Mouse (Mus musculus) neural tube, embryonic 13.5 days (tissue): ENCODE measurements around the gene 4933430I17Rik. TPM values are rescaled to one million over a fixed set of nuclear protein-coding genes. Genes with fewer than 3 reads are reported as not detected.

ENCODE experiments used
- ATAC-seq: fragments of 200-750 bp; cut with Nextera tagmentation; 2 replicates; pipeline ENCODE4 v1.8.0; 2017; ENCODE audit warnings: low read depth, mild to moderate bottlenecking, moderate TSS enrichment, moderate library complexity
- H3K27ac ChIP-seq: fragments of 300-500 bp; sonication (generic); replicated peaks from 2 replicates; pipeline ENCODE4 v1.5.1; 2015; ENCODE audit warnings: moderate library complexity, mild to moderate bottlenecking, inconsistent platforms
- H3K27me3 ChIP-seq: fragments of 300-500 bp; sonication (generic); 2 replicates; pipeline ENCODE4 v1.6.1; 2015; ENCODE audit warnings: mild to moderate bottlenecking, inconsistent platforms
- H3K36me3 ChIP-seq: fragments of 300-500 bp; sonication (generic); 2 replicates; pipeline ENCODE4 v1.6.1; 2015; ENCODE audit warnings: mild to moderate bottlenecking, inconsistent platforms
- H3K4me1 ChIP-seq: fragments of 300-500 bp; sonication (generic); replicated peaks from 2 replicates; pipeline ENCODE4 v1.6.1; 2015; ENCODE audit warnings: inconsistent platforms
- H3K4me2 ChIP-seq: fragments of 300-500 bp; sonication (generic); 2 replicates; pipeline ENCODE4 v1.6.1; 2015; ENCODE audit warnings: inconsistent platforms, mild to moderate bottlenecking, moderate library complexity
- H3K4me3 ChIP-seq: fragments of 300-500 bp; sonication (generic); 2 replicates; pipeline ENCODE4 v1.5.1; 2015; ENCODE audit warnings: mild to moderate bottlenecking, inconsistent platforms
- H3K9ac ChIP-seq: fragments of 300-500 bp; sonication (generic); 2 replicates; pipeline ENCODE4 v1.6.1; 2015; ENCODE audit warnings: moderate library complexity, mild to moderate bottlenecking, inconsistent platforms
- H3K9me3 ChIP-seq: fragments of 300-500 bp; sonication (generic); 2 replicates; pipeline ENCODE4 v1.6.1; 2016; ENCODE audit warnings: inconsistent platforms
- WGBS: fragments of 180-500 bp; shearing (Covaris S2); methylation state at CpG from one replicate; pipeline ENCODE4 v1.1.7; 2015; 5-methylcytosine and 5-hydroxymethylcytosine counted together
- polyA plus RNA-seq: library from polyadenylated mRNA; unstranded; fragments of >200 nt; fragmentation: Nextera tagmentation; extraction: Ambion mirVana; gene quantifications from 2 replicates; pipeline ENCODE4 v1.2.1, GENCODE M21; 2015

The 4933430I17Rik gene
- polyA plus RNA-seq, 1 experiment from 2014 or later = 0.70 TPM

DNA sequence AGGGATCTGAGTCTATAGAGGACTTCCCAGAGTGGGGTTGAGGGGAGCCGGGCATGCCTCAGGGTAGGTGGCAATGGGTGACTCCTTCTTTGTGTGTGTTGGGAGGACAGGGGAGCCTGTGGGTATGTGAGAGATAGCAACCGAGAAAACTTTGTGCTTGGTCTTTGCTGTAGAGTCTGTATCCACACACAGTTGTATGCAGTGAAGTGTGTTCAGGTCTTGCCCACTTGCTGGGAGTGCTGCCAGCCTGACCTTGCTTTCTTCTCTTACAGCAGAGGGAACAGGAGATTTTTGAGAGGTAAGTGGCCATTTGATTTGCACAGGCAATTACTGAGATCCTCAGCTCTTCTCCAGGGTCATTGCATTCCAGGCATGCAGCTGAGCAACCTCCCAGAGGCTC lies 37.3 kb upstream of the 4933430I17Rik start:
- ATAC-seq = no peak
- Histone ChIP-seq H3K27ac (no peak overlapping the region), H3K4me2 (no peak overlapping the region), H3K4me3 (no peak overlapping the region), H3K4me1 (no peaks in the 10 kb centered on the region), H3K36me3 (no peaks in the 10 kb centered on the region), H3K9me3 (no peaks in the 10 kb centered on the region), H3K9ac (no peak overlapping the region), H3K27me3 (no peaks in the 10 kb centered on the region; the same call in 1 of the 2 replicates)
- 67% methylated on average over 2 of the region's 2 CpGs for WGBS

DNA sequence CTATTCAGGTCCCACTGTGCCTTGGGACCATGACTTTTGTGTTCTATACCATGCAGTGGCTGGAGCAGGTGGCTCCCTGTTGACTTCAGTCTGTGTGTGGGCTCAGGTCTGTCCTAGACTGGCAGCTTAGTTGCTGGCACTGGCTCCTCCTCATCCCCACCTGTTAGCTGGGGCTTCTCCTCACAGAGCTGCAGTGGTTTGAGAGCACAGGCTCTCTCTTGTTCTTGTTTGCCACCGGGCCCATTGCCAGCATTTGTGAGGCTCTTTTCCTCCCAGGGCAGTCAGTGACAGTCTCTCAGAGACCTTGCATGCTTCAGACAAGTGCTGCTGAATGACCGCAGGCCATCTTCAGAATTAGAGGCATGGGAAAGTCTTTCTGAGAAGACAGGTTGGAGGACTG lies 32.5 kb upstream of the 4933430I17Rik start:
- Histone ChIP-seq H3K27ac (no peak overlapping the region), H3K4me1 (no peaks in the 10 kb centered on the region), H3K36me3 (peaks cover 10% of the 10 kb centered on the region), H3K27me3 (no peaks in the 10 kb centered on the region), H3K9me3 (no peaks in the 10 kb centered on the region), H3K9ac (no peak overlapping the region), H3K4me2 (no peak overlapping the region), H3K4me3 (no peak overlapping the region)
- no peak for ATAC-seq
- WGBS = 85% methylated on average over 2 of the region's 2 CpGs

DNA sequence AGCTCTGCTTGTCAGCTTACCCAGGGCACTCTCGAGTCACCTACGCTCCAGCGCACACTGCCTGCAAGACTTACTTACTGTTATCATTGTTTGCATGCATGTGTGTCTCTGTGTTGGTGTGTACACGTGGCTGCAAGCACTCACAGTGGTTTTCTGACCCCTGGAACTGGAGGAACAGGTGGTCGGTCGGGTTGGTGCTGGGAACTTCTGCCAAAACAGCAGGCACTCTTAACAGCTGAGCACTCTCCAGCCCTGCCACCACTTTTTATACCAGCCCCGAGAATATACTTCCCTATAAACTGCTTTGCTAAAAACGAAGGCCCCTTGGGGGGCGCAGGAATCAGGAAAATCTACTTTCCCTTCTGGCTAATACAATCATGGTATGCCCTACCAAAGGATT lies 30.9 kb upstream of the 4933430I17Rik start:
- H3K27ac ChIP-seq = no peak overlapping the region
- no peaks in the 10 kb centered on the region for H3K27me3 ChIP-seq
- WGBS = 76% methylated on average over 9 of the region's 9 CpGs
- no peak overlapping the region for H3K9ac ChIP-seq
- H3K4me3 ChIP-seq = no peak overlapping the region
- peaks cover 26% of the 10 kb centered on the region for H3K36me3 ChIP-seq
- ATAC-seq = no peak
- no peaks in the 10 kb centered on the region for H3K9me3 ChIP-seq
- H3K4me2 ChIP-seq = no peak overlapping the region
- H3K4me1 ChIP-seq = no peaks in the 10 kb centered on the region

DNA sequence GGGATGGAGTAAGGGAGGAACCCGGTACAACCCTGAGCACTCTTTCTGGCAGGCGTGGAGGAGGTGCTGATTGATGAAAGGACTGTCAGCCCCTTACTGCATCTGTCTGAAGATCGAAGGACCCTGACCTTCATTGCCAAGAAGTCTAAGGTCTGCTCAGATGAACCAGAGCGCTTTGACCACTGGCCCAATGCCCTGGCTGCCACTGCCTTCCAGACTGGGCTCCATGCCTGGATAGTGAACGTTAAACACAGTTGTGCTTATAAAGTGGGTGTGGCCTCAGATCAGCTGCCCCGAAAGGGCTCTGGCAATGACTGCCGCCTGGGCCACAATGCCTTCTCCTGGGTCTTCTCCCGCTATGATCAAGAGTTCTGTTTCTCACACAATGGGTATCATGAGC lies 29.2 kb upstream of the 4933430I17Rik start:
- WGBS = 83% methylated on average over 8 of the region's 8 CpGs
- no peaks in the 10 kb centered on the region for H3K27me3 ChIP-seq
- no peak overlapping the region for H3K4me3 ChIP-seq
- H3K4me1 ChIP-seq = peaks cover 4% of the 10 kb centered on the region; the same call in 1 of the 2 replicates
- no peak overlapping the region for H3K27ac ChIP-seq
- no peak overlapping the region for H3K4me2 ChIP-seq
- no peak for ATAC-seq
- no peaks in the 10 kb centered on the region for H3K9me3 ChIP-seq
- peaks cover 32% of the 10 kb centered on the region for H3K36me3 ChIP-seq
- no peak overlapping the region for H3K9ac ChIP-seq

DNA sequence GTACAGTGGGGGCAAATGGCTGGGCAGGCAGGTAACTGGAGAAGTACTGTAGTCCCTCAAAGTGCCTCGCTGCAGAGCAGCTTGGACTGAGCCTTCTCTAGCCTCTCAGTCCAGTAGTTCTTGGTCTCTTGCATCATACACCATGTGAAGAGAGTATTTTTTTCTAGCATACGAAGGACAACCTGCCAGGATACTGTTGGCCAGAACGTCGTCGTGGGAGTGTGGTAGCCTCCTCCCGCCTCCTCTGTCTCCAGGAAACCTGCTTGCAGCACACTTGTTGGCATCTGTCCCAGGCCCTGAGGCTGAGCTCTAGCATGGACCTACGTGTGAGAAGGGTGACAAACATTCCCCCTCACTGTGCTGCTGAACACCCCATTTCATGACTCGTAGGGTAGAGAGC lies 28.4 kb upstream of the 4933430I17Rik start:
- ATAC-seq = no peak
- WGBS = 71% methylated on average over 8 of the region's 8 CpGs
- Histone ChIP-seq H3K4me1 (peaks cover 11% of the 10 kb centered on the region; the same call in 1 of the 2 replicates), H3K36me3 (peaks cover 32% of the 10 kb centered on the region), H3K9me3 (no peaks in the 10 kb centered on the region), H3K9ac (no peak overlapping the region), H3K4me2 (no peak overlapping the region), H3K27ac (no peak overlapping the region), H3K4me3 (no peak overlapping the region), H3K27me3 (no peaks in the 10 kb centered on the region)

DNA sequence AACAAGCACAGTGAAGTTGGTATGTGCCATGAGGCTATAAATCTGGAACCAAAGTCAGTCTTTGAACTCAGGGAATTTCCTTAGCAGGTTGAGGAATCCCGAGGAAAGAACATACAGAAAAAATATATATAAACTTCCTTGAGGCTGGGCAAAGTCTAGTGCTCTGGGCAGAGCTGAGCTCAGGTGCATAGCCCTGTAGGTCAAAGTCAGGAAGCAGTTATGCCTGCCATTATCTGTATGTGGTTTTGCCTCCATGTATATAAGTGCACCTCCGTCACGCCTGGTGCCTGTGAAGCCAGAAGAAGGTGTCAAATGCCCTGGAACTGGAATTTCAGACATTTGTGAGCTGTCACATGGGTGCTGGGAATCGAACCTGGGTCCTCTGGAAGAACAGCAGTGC lies 24.4 kb upstream of the 4933430I17Rik start:
- no peak for ATAC-seq

DNA sequence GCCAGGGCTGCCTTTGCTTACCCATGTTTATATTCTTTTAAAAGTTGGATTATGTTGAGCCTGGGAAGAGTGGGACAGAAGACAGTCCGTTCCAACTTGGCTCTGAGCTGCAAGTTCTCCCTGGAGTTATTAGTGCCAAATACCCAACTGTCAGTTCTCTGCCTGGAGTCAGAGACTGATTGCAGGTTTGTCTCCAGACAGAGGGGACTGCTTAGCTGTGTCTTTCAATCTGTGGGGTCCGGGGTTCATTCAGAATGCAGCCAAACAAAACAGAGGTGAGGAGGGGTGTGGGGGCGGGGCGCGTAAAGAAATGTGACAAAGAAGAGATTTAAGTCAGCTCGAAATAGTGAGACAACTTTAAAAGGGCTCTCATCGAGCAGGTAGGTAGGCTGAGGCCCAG lies 23.6 kb upstream of the 4933430I17Rik start:
- peak overlapping the region; percentile 75 for H3K4me3 ChIP-seq
- H3K27me3 ChIP-seq = no peaks in the 10 kb centered on the region
- WGBS = 4% methylated on average over 7 of the region's 7 CpGs
- H3K9ac ChIP-seq = peak overlapping the region; percentile 84
- peak; percentile 40 for ATAC-seq
- peaks cover 15% of the 10 kb centered on the region for H3K4me1 ChIP-seq
- H3K4me2 ChIP-seq = peak overlapping the region; percentile 66
- H3K9me3 ChIP-seq = no peaks in the 10 kb centered on the region
- peaks cover 24% of the 10 kb centered on the region for H3K36me3 ChIP-seq
- peak overlapping the region; percentile 63; the same call in 1 of the 2 replicates for H3K27ac ChIP-seq

More for the DNA sequence above, 24.4 kb upstream of the 4933430I17Rik start:
- H3K4me1 ChIP-seq = peaks cover 15% of the 10 kb centered on the region
- peak overlapping the region; percentile 66 for H3K4me2 ChIP-seq
- H3K36me3 ChIP-seq = peaks cover 31% of the 10 kb centered on the region
- 88% methylated on average over 4 of the region's 4 CpGs for WGBS
- no peak overlapping the region for H3K27ac ChIP-seq
- no peaks in the 10 kb centered on the region for H3K27me3 ChIP-seq
- H3K9ac ChIP-seq = no peak overlapping the region
- H3K9me3 ChIP-seq = no peaks in the 10 kb centered on the region
- peak overlapping the region; percentile 3; the same call in 1 of the 2 replicates for H3K4me3 ChIP-seq

DNA sequence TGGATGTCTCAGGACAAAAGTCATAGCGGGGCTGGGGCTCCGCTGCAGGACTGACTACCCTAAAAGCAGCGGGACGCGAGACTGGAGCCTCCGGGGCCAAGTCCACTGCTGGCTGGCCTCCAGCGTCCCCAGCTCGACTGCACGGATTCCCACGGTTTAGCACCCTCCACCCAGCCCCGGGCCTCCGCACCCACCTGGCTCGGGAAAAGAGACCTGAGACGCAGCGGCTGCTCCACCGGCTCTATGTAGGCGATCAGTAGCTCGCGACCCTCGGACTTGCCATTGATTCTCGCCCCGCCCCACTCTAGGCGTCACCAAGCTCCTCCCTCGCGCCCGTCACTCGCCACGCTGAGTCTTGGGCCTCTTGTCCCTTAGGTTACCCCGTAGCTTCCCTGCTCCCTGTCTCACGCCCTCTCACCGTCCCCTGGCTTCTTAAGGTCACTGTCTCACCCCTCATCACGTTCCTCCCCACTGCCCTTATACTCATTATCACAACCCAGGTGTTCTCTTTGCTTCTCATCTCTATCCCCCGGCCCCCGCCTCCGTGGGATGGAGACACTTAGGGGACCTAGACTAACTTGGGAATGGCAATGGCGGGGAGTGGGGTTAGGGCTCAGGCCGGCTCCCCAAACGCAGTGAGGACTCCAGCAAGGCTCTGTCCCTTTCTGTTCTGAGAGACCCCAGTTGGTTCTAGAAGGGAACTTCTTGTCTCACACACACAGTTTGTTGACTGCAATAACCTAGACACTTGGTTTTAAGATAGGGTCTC lies 23.0 kb upstream of the 4933430I17Rik start:
- ATAC-seq = peak; percentile 97
- H3K4me3 ChIP-seq = peak overlapping the region; percentile 75
- H3K27ac ChIP-seq = peak overlapping the region; percentile 63
- H3K9me3 ChIP-seq = no peaks in the 10 kb centered on the region
- H3K36me3 ChIP-seq = peaks cover 24% of the 10 kb centered on the region
- peak overlapping the region; percentile 66 for H3K4me2 ChIP-seq
- no peaks in the 10 kb centered on the region for H3K27me3 ChIP-seq
- peak overlapping the region; percentile 84 for H3K9ac ChIP-seq
- 2% methylated on average over 38 of the region's 38 CpGs for WGBS
- H3K4me1 ChIP-seq = peaks cover 15% of the 10 kb centered on the region

DNA sequence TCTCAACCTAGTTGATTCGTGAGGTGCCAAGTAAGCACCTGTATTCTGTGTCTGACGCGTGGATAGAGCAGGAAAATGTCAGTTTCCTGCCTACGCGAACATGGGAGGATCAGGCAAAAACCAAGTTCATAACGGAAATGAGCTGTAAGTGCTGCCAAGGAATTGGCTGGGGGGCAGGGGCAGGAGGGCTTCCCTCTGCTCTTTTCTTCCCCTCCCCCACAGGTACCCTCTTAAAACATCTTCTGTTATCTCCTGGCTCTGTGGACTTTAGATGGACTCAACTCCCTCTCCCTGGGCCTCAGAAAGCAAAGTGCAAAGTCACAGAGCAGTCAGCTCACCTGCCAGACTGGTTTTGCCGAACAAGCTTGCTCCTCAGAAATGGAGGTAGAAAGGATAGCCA lies 22.2 kb upstream of the 4933430I17Rik start:
- H3K27me3 ChIP-seq = no peaks in the 10 kb centered on the region
- H3K4me1 ChIP-seq = peaks cover 15% of the 10 kb centered on the region
- H3K4me2 ChIP-seq = no peak overlapping the region
- H3K36me3 ChIP-seq = peaks cover 27% of the 10 kb centered on the region
- H3K9ac ChIP-seq = no peak overlapping the region
- 82% methylated on average over 7 of the region's 7 CpGs for whole genome bisulfite sequencing
- no peak overlapping the region; the same call in 1 of the 2 replicates for H3K4me3 ChIP-seq
- H3K27ac ChIP-seq = no peak overlapping the region
- ATAC-seq = no peak
- no peaks in the 10 kb centered on the region for H3K9me3 ChIP-seq

DNA sequence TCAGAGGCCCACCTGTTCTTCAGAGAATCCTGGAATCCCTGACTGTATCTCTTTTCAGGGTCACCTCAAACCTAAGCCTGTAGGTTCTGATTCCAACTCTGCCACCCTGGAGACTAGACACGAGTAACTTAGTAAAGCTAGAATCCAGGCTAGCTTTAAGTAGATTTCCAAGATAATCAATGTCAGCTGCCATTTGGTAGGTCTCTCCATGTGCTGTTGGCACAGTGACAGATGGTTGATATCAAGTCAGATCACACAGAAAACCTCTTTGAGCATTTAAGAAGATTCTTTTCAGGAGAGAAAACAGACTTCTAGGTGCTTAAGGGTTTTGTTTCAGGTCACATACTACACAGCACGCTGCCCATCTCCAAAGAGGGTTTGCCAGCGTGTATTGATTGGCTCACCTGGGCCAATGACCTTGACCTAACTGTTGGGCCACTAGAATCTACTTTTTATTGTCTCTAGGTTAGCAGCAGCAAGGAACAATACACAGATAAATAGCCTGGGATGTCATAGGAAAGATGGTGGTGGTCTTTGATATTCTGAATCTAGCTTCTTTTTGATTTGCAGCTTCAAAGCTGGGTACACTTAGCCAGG lies 21.7 kb upstream of the 4933430I17Rik start, which contains the start of gene Hdhd3:
TSS of gene Hdhd3 (minus strand) at position 94 of the 597 bp plus-strand sequence.
- peak within 1 kb of the TSS; percentile 75 for H3K4me3 ChIP-seq
- no peaks in the 10 kb centered on the region for H3K27me3 ChIP-seq
- H3K4me2 ChIP-seq = peak within 1 kb of the TSS; percentile 66
- no peaks in the 10 kb centered on the region for H3K9me3 ChIP-seq
- peaks cover 15% of the 10 kb centered on the region for H3K4me1 ChIP-seq
- WGBS = 81% methylated on average over 3 of the region's 3 CpGs
- H3K36me3 ChIP-seq = peaks cover 27% of the 10 kb centered on the region
- H3K27ac ChIP-seq = peak within 1 kb of the TSS; percentile 42; the same call in 1 of the 2 replicates
- ATAC-seq = no peak
- peak within 1 kb of the TSS; percentile 84 for H3K9ac ChIP-seq

DNA sequence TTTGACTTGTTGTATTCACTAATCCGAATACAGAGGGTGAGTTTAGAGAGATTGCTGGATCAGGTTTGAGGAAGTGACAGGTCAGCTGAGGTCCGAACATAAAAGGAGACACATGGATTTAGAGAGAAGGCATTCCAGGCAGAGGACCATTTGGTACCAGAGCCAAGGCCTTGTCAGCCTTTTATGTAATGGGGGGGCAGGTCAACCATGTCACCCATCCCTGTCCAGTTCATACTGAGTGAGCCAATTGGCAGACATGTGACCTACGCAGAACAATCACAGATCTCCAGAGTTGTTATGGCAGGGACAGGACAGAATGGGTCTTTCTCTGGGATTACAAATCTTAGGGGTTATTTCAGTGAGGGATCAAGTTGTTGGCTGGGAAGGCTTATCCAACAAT lies 19.2 kb upstream of the 4933430I17Rik start:
- Histone ChIP-seq H3K27me3 (no peaks in the 10 kb centered on the region), H3K27ac (no peak overlapping the region), H3K4me3 (no peak overlapping the region), H3K4me1 (peaks cover 11% of the 10 kb centered on the region), H3K36me3 (peaks cover 38% of the 10 kb centered on the region), H3K9ac (no peak overlapping the region), H3K9me3 (no peaks in the 10 kb centered on the region), H3K4me2 (no peak overlapping the region)
- 84% methylated on average over 3 of the region's 3 CpGs for WGBS
- ATAC-seq = no peak

DNA sequence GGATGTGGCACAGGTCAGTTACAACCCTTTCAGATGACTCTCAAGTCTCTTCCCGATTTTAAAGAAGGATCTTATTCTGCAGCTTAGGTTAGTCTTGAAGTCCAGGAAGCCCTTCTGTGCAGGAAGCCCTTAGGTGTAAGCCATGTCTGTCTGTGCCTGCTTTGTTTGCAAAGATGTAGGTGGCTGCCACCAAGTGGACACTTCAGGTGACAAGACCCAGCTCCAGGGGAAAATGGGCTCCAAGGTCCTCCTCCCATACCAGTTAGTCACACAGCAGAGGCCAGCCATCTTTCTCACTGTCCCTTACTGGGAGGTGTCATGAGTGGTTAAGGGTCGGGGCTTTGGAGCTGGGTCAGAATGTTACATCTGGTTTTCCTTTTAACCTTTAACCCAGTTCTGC lies 18.4 kb upstream of the 4933430I17Rik start:
- H3K4me1 ChIP-seq = peaks cover 4% of the 10 kb centered on the region
- H3K4me3 ChIP-seq = no peak overlapping the region
- no peak for ATAC-seq
- peaks cover 46% of the 10 kb centered on the region for H3K36me3 ChIP-seq
- no peak overlapping the region for H3K4me2 ChIP-seq
- H3K27ac ChIP-seq = no peak overlapping the region
- WGBS = 86% methylated on average over 2 of the region's 2 CpGs
- no peaks in the 10 kb centered on the region for H3K27me3 ChIP-seq
- no peak overlapping the region for H3K9ac ChIP-seq
- no peaks in the 10 kb centered on the region for H3K9me3 ChIP-seq
